Mouse (Mus musculus) gastrocnemius, postnatal 36 days (tissue): ENCODE data around the gene Tmx1. TPM values are rescaled to one million over a fixed set of nuclear protein-coding genes. Genes with fewer than 3 reads are reported as not detected.
A peak's percentile ranks its signal among the peaks of the same experiment; 100 is the strongest.

Source experiments
- DNase-seq, 2 experiments: peaks; one replicate each; pipeline ENCODE4 v3.0.0; 2022
- intact Hi-C: fragments of 180-260 bp; cut with DNase I; formaldehyde crosslinking; loops from one replicate; pipeline ENCODE4 v1.15.1; 2025
- long read RNA-seq, 2 experiments: library from polyadenylated mRNA; stranded (forward); transcript quantifications; one replicate each; pipeline ENCODE4 v2.0.0; 2021
- total RNA-seq, 2 experiments: library from RNA; stranded (reverse); gene quantifications; 2 replicates each; pipeline ENCODE4 v1.2.3; 2021

The Tmx1 gene
- total RNA-seq = 1 to 10 TPM; 8.1 to 8.9 TPM
- long read RNA-seq, experiment 1, partial matches to known transcripts = 0 of 13 reads
- long read RNA-seq, experiment 1, other reads (novel, unspliced or antisense) = 11 of 13 reads
- long read RNA-seq, experiment 2, transcript Tmx1-201 (8 exons, 2,795 nt) = major isoform, 6 of 11 reads
- long read RNA-seq, experiment 2, partial matches to known transcripts = 0 of 11 reads
- long read RNA-seq, experiment 2, other reads (novel, unspliced or antisense) = 5 of 11 reads

- peak; percentile 96 to 98 for DNase-seq
- intact Hi-C loops = no loop called here
Observed at GRCm38 (mm10) chr12:70452726-70453645, at the start of gene Tmx1. Gene Tmx1, plus strand, starts transcription at chr12:70453095.

GRCm38 (mm10) chr12:70404327-70404726 is 48.6 kb upstream of the Tmx1 start:
- intact Hi-C loops = no loop called here
- DNase-seq = no peak

- intact Hi-C loops = no loop called here
- no peak for DNase-seq
Observed at GRCm38 (mm10) chr12:70408396-70408795, 44.5 kb upstream of the Tmx1 start.

DNA sequence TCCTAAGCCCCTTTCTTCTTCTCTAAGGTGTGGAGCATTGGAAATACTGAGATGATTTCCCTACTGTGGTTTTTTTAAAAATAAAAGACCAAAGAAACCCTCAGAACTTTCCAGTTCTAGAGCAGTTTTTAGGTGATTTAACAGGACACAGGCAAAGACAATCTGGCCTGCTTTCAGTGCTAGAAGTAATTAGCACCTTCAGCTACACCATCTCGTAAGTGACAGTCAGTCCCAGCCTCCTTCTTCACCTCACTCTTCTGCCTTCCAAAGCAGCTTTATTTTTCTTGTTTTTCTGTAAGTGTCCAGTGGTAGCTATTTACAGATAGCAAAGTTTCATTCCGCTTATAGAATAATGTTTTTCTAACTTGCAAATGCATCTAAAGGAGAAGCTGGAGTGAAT is 43.3 kb upstream of the Tmx1 start:
- intact Hi-C loops = no loop called here
- DNase-seq = no peak

DNA sequence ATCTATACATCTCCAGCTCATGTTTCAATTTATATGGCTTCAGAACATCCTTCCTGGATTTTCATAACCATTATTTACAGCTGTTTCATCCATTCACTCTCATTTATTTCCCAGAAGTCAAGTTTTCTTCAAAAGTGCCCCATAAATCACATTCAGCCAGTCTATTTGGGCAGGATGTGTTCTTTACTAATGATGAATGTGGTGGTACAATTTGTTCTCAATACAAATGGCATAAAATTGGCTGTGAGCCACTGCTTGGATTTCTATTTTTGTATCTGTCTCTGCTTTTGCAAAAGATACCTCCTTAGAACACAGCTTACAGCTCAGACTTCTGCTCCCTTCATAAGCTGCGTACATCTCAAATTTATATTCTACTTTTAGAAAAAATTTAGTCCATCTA is 32.7 kb upstream of the Tmx1 start:
- intact Hi-C loops = loop anchor here (10.0 kb wide), 1 partner anchor 185 kb away; the partner anchor contains the start of gene Pygl
- no peak for DNase-seq

DNA sequence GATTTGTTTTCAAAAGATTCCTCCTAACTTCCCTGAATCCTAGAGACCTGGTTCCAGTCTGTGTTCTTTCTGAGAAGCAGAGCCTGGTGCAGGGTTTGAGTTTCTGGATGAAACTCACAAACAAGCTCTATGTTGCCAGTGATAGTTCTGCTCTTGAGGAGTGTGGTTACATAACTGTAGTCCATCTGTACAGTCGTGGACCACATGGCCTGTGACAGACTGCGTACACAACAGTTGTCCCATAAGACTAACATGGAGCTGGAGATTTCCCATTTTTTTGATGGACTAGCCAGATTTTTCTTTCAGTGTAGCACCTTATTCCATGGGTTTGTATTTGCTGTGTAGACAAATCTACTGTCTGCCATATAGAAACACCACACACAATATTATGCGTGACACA is 31.9 kb upstream of the Tmx1 start:
- DNase-seq = no peak
- intact Hi-C loops = loop anchor here (10.0 kb wide), 1 partner anchor 186 kb away; the partner anchor contains the start of gene Pygl

DNA sequence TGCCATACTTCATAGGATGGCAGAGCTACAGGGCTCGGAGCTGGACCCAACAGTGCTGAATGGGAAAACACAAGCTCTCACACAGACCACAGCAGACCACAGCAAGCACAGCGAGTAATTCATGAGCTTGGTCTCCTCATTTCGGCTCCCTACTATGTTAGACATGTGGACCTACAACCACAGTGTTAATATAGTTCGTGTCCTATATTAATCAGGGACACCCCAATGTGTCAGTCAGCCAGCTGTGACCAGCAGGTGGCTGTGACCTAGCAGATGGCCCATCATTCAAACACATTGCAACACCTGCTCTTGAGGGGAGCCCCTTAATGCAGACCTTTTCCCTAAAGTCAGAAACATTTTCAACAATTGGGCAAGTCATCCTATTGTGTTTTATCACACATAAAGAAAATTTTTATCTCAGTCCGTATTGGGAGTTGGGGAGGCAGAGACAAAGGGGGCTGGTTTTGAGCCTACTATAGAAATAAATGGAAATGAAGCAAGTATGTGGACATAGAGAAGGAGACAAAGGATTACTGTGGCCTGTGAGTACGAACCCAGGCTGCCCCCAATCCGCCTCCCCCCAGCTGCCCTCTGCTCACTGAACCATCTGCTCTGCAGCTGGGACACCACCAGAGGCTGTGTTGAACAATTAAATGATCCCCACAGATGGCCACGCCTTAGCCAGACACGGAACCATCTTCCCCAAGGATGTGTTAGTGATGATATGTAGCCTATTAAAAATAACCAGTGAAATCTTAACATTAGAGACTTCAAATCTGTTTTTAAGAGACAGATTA is 30.4 kb upstream of the Tmx1 start:
- intact Hi-C loops = loop anchor here (10.0 kb wide), 1 partner anchor 188 kb away; the partner anchor contains the start of gene Pygl
- DNase-seq = no peak

DNA sequence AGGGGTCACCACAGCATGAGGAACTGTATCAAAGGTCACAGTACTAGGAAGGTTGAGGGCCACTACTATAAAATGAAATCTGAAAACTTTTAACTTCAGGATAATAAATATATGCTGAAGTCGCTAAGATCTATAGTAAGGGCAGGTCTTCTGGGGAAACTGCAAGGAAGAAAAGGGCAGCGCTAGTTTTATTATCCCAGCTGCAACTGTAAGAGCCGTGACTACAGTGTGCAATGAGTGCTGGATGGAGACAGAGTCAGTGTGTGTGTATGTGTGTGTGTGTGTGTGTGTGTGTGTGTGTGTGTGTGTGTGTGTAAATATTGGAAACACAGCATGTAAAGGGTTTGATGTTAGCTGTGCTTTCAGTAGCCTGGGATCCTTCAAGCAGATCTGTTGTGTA is 25.0 kb upstream of the Tmx1 start:
- intact Hi-C loops = loop anchor here (10.0 kb wide), 1 partner anchor 193 kb away; the partner anchor contains the start of gene Pygl
- no peak for DNase-seq

- intact Hi-C loops = loop anchor here (10.0 kb wide), 1 partner anchor 195 kb away; the partner anchor contains the start of gene Pygl
Observed at GRCm38 (mm10) chr12:70429637-70430036, 23.3 kb upstream of the Tmx1 start.

DNA sequence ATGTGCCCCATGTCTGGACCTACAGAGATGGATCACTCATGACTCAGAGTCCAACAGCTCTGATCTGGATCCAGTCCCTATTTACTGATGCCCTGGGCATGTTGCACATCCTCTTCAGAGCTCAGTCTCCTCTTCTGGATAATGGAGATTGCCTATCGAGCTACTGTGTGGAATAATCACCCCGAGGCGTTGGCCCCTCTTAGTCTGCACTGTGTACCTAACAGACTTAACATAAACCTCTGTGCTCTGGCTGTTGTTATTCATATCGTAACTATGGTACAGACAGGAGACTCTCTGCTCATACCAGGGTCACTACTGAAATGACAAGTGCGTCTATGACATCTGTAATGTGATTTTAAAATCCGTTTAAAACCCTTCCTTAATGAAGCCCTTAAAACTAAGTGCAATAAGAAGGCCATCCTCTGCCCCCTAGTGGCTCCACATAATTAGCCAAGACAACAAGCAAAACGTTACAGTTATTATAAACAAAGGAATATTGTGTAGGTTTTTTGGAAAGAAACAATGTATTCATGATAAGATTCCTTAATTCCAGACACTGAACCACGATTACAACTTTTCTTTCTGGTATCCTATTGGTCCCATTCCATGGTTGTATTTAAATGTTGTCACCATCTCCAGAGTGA is 22.5 kb upstream of the Tmx1 start:
- DNase-seq = no peak
- intact Hi-C loops = no loop called here

More at GRCm38 (mm10) chr12:70429637-70430036, 23.3 kb upstream of the Tmx1 start:
- DNase-seq = no peak

- intact Hi-C loops = no loop called here
- DNase-seq = no peak
Observed at GRCm38 (mm10) chr12:70431428-70431827, 21.5 kb upstream of the Tmx1 start.

- DNase-seq = no peak
- intact Hi-C loops = no loop called here
Observed at GRCm38 (mm10) chr12:70449961-70450360, 2.9 kb upstream of the Tmx1 start.

GRCm38 (mm10) chr12:70451533-70451932 is 1.4 kb upstream of the Tmx1 start:
- DNase-seq = no peak
- intact Hi-C loops = no loop called here

DNA sequence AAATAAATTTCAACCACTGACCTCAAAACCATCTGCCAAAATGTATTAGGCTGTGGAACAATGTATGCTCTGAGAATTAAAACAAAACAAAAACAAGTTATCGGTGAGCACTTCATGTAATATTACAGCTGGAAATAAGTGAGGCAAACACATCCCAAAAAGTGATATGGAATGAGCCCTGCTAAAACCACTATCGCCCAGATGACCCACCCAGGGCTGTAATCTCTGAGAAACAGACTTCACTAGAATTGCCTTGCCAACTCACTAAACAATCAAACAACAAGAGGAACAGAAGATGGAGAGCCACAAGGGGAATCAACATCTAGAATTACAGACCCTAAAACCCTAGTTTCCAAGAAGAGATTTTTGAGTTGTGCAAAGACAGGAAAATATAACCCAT is 752 bp upstream of the Tmx1 start:
- intact Hi-C loops = no loop called here
- no peak for DNase-seq

DNA sequence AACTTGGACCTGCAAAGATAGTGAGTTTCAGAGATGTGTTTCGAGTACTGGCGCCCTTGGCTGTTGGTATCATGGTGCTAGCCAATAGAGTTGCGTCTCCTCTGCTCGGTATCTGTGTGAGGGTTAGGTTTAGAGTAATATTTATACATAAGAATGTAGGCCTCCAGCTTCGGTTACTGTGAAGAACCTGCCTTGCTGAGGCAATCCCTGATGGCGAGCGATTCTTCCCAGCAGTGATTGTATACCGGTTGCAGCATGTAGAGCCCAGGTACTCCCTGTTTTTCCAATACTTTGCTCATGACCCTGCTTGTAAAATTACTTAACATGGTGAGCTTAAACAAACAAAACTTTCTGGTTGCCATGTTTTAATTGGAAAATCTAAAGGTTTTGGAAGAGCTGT is 2.3 kb downstream of the Tmx1 start:
- DNase-seq = no peak
- intact Hi-C loops = no loop called here

- intact Hi-C loops = no loop called here
- no peak for DNase-seq
Observed at GRCm38 (mm10) chr12:70459546-70459945, 6.7 kb downstream of the Tmx1 start.

DNA sequence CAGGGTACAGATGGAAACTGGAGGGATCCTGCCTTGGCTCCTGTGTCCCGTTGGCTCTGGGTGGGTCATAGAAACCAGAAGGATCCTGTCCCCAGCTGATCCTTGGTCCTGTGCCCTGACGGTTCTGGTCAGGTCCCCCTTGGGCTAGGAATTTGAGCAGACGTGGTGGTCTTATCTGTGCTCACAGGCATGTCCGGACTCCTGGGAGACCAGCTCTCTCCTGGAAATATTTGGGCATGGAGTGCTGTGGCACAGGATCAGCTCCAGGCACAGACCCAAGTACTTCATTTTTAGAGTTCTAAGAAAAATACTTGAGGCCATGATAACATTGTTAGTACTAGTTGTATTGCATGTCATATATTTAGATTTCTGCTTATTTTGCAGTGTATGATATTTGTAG is 11.1 kb downstream of the Tmx1 start:
- DNase-seq = no peak
- intact Hi-C loops = no loop called here

GRCm38 (mm10) chr12:70475336-70475735 is 22.4 kb downstream of the Tmx1 start:
- intact Hi-C loops = loop anchor here (5.0 kb wide), 1 partner anchor 437 kb away; no protein-coding TSS in a partner anchor
- no peak for DNase-seq

GRCm38 (mm10) chr12:70476884-70477576 is 24.1 kb downstream of the Tmx1 start:
- no peak for DNase-seq
- intact Hi-C loops = loop anchor here (5.0 kb wide), 1 partner anchor 435 kb away; no protein-coding TSS in a partner anchor
